Mouse (Mus musculus) CD4-positive, CD25-positive, alpha-beta regulatory T cell, adult 2 months (primary cell): ENCODE measurements around the gene Anxa3.
A peak's percentile ranks its signal among the peaks of the same experiment; 100 is the strongest.

Experiments
- DNase-seq: peaks from one replicate; pipeline ENCODE4 v3.0.0-alpha.2; 2012; ENCODE audit warnings: low read depth, low spot score

Gene Anxa3

DNA sequence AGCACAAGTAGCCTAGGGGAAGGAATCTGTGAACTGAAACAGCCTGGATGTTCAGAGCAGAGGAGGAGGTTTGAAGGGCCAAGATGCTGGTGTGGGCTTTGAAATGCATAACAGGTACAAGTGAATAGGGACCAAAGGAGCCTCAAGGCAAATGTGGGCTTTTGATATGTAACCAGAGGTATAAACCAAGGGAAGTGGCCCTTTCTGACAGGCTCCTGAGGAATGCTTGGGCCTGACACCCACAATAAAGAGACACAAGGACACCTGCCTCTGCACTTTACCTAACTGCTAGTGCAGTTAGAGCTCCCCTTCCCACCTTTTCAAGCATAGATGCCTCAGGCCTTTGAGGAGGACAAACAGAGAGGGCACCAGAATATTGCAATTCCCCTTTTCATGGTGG, 54.8 kb downstream of the Anxa3 start:
- no peak for DNase-seq

- DNase-seq, result no peak
These were observed 55.2 kb downstream of the Anxa3 start for GRCm38 (mm10) chr5:96848386-96848785.

DNA sequence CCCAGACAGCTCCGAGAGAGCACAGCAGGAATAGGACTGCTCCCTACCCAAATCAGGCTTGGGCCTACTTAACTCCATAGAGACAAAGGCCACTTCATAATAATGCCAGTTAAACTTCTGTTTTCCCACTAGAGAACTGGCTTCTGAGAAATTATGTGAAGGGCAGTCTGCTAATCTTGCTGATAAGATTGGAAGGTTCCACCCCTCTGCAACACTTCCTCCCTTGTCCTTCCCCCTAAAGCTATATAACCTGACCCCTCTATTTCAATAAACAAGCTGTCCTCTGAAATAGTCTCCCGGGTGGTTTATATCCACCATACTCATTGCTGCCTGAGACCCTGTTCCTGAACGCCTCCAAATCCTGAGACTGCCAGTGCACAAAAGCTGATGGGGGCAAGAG, 56.1 kb downstream of the Anxa3 start:
- no peak for DNase-seq

DNA sequence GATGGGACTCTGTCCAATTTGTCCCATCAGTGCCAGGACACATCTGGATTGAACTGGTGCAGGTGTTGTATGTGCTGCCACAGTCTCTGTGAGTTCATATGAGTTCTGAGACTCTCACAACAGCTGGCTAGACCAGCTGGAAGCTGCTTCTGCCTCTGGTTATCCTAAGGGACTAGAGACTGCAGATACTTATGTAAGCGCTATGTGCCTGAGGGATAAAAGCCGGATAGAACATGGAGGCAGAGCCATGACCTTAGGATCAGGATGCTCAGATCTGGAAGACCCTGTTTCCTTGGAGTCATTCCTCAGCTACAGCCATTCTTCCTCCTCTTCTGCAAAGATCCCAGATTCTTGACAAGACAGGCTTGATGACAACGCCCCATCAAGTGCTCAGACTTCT, 60.3 kb downstream of the Anxa3 start:
- DNase-seq, result no peak

DNA sequence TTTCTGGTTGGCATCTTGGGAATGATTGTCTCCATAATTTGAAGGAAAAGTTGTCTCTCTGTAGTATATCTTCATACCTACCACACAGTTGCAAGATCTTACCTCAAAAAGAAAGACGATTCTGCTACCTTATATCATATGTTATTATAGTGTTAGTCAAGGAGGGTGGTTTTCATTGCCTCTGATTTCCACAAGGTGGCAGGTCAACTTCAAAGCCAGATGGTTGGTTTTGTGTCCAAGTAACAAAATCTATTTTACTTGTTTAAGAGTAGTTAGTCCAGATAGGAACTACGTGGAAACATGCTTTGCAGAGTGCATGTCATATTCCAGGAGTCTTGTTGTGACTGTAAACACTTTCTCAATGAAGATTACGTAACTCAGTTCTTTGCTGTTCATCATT, 61.2 kb downstream of the Anxa3 start:
- peak; percentile 63 for DNase-seq

- DNase-seq, result no peak
These were observed 66.8 kb downstream of the Anxa3 start for GRCm38 (mm10) chr5:96859938-96860337.

DNA sequence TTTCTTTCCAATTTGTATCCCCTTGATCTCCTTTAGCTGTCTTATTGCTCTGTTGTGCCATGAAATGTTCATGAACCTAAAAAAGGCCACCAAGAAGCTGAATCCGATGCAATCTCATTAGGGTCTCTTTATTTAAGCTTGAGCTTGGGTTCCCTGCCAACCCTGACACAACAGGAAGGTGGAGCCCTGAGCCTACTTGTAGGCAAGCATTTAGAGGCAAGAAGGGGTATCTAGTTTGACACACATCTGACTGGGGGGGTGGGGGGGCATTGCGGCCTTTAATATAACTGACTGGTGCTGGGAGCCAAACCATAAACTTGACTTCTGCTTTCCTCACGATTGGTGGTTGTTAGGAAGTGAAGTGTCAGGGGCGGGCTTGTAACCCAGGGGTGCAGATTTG, 74.0 kb downstream of the Anxa3 start:
- DNase-seq, result no peak

DNA sequence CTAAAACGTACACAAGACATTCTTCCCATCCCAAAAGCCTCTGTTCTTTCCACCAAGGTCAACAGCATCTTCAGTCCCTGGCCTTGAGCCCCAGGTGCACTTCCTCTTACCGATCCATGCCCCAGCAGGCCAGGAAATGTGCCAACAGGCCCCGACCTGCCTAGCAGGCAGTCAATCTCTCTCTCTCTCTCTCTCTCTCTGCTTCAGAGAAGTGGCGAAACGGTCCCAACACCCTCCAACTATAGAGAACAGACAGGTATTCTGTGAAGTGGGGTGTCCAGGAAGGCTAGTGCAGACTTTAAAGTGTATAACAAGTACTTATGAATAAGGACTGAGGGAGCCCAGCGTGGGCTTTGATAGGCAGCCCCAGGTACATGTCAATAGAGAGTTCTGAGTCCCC, 75.8 kb downstream of the Anxa3 start:
- DNase-seq, result no peak

- no peak for DNase-seq
These were observed 77.9 kb downstream of the Anxa3 start for GRCm38 (mm10) chr5:96870996-96871395.

GRCm38 (mm10) chr5:96878178-96878577, 85.0 kb downstream of the Anxa3 start:
- peak; percentile 80 for DNase-seq

GRCm38 (mm10) chr5:96878851-96879540, 85.9 kb downstream of the Anxa3 start:
- DNase-seq, result peak; percentile 68

DNA sequence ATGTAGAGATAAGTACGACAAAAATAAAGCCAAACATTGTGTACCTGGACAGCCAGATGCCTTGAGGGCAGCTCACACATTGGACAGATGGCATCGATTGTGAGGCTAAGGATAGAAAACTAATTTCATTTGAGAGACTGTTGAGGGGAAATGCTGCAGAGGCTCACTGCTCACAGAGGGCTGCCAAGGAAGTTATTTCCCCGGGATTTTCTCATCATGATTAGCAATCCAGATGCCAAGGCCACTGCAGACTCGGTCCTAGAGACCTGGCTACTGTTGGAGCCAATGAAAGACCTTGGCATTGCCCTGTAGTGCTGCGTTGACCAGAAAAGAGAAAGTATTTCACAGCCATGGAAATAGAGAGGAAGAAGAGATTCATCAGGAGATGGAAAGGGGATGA, 87.1 kb downstream of the Anxa3 start:
- no peak for DNase-seq

DNA sequence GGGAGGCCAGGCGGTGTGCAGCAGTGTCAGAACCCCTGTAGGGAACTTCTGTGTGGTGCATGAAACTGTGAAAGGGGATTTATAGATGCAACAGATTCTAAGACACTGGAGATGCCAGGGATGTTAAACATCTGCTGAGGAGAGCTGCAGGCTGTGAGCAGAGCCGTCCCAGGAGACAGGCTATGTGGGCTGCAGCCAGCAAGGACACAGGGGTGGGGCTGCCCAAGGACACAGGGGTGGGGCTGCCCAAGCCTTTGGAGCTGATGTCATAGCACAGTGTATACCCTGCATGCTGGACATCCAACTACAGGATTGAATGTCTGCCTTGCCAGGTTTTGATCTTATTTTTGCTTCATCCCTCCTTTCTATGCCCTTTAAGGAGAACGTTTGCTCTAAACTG, 88.0 kb downstream of the Anxa3 start:
- no peak for DNase-seq

GRCm38 (mm10) chr5:96881613-96882012, 88.5 kb downstream of the Anxa3 start:
- no peak for DNase-seq

GRCm38 (mm10) chr5:96885202-96885601, 92.1 kb downstream of the Anxa3 start:
- DNase-seq, result no peak

DNA sequence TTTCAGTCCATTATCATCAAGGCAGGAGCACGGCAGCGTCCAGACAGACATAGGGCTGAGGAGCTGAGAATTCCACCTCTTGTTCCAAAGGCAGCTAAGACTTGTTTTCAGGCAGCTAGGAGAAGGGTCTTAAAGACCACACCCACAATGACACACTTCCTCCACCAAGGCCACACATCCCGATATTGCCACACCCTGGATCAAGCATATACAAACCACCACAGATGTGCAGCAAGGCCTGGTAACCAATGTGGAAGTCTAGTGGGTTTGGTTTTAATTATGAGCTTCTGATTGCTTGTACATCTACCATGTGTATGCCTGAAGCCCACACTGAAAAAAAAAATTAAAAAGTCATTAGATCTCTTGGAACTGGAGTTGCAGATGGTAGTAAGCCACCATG, 95.3 kb downstream of the Anxa3 start:
- no peak for DNase-seq

DNA sequence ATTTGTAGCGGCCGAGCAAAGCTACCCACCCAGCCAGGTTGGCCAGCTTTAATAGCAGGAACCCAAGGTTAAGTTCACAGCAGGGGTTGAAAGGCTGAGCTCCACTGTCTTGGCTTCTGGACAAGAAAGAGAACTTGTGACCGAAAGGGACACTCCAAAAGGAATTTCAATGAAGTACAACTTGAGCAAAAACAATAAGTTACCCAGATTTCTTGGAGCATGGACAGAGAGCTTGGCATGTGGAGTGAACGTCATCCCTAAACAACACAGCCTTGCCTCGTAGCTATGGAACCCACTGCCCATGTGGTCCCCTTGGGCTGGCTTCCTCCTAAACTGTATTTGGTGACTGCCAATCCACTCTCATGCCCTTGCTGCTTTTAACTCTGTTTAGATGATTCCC, 97.2 kb downstream of the Anxa3 start:
- DNase-seq, result no peak
